Mouse (Mus musculus) hindbrain, embryonic 16.5 days (tissue): ENCODE results near the gene Tbc1d9b. TPM values are rescaled to one million over a fixed set of nuclear protein-coding genes. Genes with fewer than 3 reads are reported as not detected.

Experiments
- ATAC-seq: fragments of 200-750 bp; cut with Nextera tagmentation; 2 replicates; pipeline ENCODE4 v1.8.0; 2017; ENCODE audit warnings: moderate TSS enrichment, moderate library complexity
- H3K27ac ChIP-seq: fragments of 300-500 bp; sonication (generic); 2 replicates; pipeline ENCODE4 v1.5.1; 2014; ENCODE audit warnings: low read depth, mild to moderate bottlenecking, control low read depth, low read length, moderate library complexity
- H3K27me3 ChIP-seq: fragments of 300-500 bp; sonication (generic); replicated peaks from 2 replicates; pipeline ENCODE4 v1.6.1; 2014; ENCODE audit warnings: low read length; ENCODE audit not compliant: control insufficient read depth, insufficient read depth
- H3K36me3 ChIP-seq: fragments of 300-500 bp; sonication (generic); 2 replicates; pipeline ENCODE4 v1.6.1; 2014; ENCODE audit warnings: mild to moderate bottlenecking, low read length, moderate library complexity, mixed read lengths; ENCODE audit not compliant: control insufficient read depth, insufficient read depth
- H3K4me1 ChIP-seq: fragments of 300-500 bp; sonication (generic); 2 replicates; pipeline ENCODE4 v1.6.1; 2014; ENCODE audit warnings: low read depth, low read length; ENCODE audit not compliant: control insufficient read depth, insufficient read depth
- H3K4me2 ChIP-seq: fragments of 300-500 bp; sonication (generic); 2 replicates; pipeline ENCODE4 v1.6.1; 2014; ENCODE audit warnings: mild to moderate bottlenecking, low read length, control low read depth, moderate library complexity
- H3K4me3 ChIP-seq: fragments of 300-500 bp; sonication (generic); 2 replicates; pipeline ENCODE4 v1.5.1; 2014; ENCODE audit warnings: mild to moderate bottlenecking, low read length, control low read depth, moderate library complexity
- H3K9ac ChIP-seq: fragments of 300-500 bp; sonication (generic); 2 replicates; pipeline ENCODE4 v1.6.1; 2014; ENCODE audit warnings: low read depth, mild to moderate bottlenecking, control low read depth, low read length, moderate library complexity
- H3K9me3 ChIP-seq: fragments of 300-500 bp; sonication (generic); 2 replicates; pipeline ENCODE4 v1.6.1; 2014; ENCODE audit warnings: mild to moderate bottlenecking, low read length, moderate library complexity; ENCODE audit not compliant: control insufficient read depth
- WGBS: fragments of 180-500 bp; shearing (Covaris S2); extraction: QIAGEN DNeasy Blood & Tissue Kit; methylation state at CpG from one replicate; pipeline ENCODE4 v1.1.7; 2014; 5-methylcytosine and 5-hydroxymethylcytosine counted together
- polyA plus RNA-seq: library from polyadenylated mRNA; unstranded; fragments of >200 nt; fragmentation: Nextera tagmentation; extraction: Ambion mirVana; gene quantifications from 2 replicates; pipeline ENCODE4 v1.2.1, GENCODE M21; 2015

Tbc1d9b gene
- polyA plus RNA-seq, 1 experiment from 2014 or later, result 36.0 TPM

DNA sequence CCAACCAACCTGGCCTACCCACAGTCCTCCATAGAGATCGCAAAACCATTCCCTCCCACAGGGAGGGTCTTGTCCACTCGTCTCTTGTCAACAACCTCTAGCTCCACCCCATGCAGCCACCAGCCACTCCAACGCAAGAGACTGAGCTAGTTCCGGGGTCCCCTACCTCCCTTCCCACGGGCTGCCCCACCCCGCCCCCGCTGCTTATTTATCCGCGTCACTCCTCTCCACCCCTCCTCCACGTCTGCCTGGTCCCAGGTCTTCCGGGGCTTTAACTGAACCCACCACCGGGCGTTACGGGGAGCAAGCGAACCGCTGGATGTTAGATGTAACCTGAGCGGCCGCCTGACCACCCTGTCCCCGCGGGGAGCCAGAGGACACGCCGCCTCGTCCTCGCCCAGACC, 78.9 kb downstream of the Tbc1d9b start:
- Histone ChIP-seq H3K27me3 (no peaks in the 10 kb centered on the region), H3K27ac (peak overlapping the region; percentile 98), H3K4me2 (peak overlapping the region; percentile 72), H3K9ac (peak overlapping the region; percentile 97), H3K36me3 (peaks cover 17% of the 10 kb centered on the region), H3K9me3 (no peaks in the 10 kb centered on the region), H3K4me3 (peak overlapping the region; percentile 91), H3K4me1 (peaks cover 13% of the 10 kb centered on the region)
- ATAC-seq, result peak; percentile 94
- under 1% methylated on average over 24 of the region's 24 CpGs for WGBS

DNA sequence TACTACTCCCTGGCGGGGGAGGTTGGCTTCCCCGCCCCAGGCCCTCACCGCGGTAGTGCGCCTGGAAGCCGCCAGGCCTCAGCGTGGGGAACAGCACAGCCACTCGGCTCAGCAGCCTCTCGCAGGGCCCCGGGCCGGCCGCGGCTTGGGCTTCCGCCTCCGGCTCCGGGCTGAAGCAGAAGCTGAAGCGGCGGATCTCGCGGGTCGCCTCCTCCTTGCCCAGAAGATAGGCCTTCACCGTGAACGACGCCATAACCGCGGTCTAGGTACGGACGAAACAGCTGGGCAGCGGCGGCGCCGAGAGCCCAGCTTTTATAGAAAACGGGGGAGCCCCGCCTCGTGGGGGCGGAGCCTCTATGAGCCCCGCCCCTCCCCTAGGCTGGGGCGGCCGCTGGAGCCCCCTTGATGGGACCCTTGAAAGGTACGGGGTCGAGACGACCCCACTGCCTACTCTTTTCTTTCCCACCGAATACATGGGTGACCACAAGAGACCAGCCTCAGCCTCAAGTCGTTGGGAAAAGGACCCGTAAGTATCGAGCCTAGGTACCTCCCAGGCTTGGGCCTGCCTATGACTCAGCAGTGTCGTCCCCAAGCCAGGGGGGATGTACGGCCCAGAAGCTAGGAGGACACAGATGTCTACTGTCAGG, 79.4 kb downstream of the Tbc1d9b start, which contains the start of the genes Sqstm1 and Mgat4b:
Gene Sqstm1, minus strand, starts transcription at position 323 of the 647 bp plus-strand sequence.
Gene Mgat4b, plus strand, starts transcription at position 386 of the 647 bp plus-strand sequence.
- Histone ChIP-seq H3K4me2 (peak within 1 kb of the TSS; percentile 72), H3K4me3 (peak within 1 kb of the TSS; percentile 91), H3K4me1 (peaks cover 13% of the 10 kb centered on the region), H3K27ac (peak within 1 kb of the TSS; percentile 98), H3K9ac (peak within 1 kb of the TSS; percentile 97), H3K36me3 (peaks cover 17% of the 10 kb centered on the region), H3K9me3 (no peaks in the 10 kb centered on the region), H3K27me3 (no peaks in the 10 kb centered on the region)
- ATAC-seq, result peak; percentile 78
- under 1% methylated on average over 44 of the region's 48 CpGs for WGBS

DNA sequence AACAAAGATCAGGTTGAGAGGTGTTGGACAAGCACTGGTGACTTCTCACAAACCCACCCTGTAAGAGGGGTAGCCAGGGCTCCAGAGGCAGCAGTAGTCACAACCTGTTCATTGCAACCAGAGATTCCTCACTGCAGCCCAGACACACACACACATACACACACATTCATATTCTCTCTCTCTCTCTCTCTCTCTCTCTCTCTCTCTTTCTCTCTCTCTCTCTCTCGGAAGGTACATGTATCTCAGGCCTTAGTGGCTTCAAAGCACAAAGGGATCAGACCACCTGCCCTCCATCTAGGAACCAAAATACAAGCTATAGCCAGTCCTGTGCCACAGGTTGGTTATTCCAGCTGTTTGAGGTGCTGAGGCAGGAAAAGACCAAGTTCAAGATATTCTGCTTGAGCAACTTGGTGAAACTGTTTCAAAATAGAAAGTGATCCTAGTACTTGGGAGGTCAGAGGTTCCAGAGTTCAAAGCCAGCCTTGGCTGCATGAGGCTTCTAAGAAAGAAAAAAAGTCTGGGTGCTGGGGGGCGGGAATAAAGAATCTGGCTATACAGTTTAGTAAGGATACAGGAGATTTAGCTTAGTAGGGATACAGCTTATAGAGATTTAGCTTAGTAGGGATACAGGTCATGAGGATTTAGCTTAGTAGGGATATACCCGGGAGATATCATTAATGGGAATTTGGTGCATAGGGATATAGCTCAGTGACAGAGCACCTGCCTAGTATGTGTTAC, 80.3 kb downstream of the Tbc1d9b start:
- no peaks in the 10 kb centered on the region for H3K9me3 ChIP-seq
- ATAC-seq, result no peak
- H3K4me2 ChIP-seq, result peak overlapping the region; percentile 72
- H3K9ac ChIP-seq, result no peak overlapping the region; the same call in 1 of the 2 replicates
- peak overlapping the region; percentile 91 for H3K4me3 ChIP-seq
- peaks cover 13% of the 10 kb centered on the region for H3K4me1 ChIP-seq
- peak overlapping the region; percentile 98 for H3K27ac ChIP-seq
- no peaks in the 10 kb centered on the region for H3K27me3 ChIP-seq
- H3K36me3 ChIP-seq, result peaks cover 11% of the 10 kb centered on the region
- 91% methylated on average over 3 of the region's 3 CpGs for WGBS

DNA sequence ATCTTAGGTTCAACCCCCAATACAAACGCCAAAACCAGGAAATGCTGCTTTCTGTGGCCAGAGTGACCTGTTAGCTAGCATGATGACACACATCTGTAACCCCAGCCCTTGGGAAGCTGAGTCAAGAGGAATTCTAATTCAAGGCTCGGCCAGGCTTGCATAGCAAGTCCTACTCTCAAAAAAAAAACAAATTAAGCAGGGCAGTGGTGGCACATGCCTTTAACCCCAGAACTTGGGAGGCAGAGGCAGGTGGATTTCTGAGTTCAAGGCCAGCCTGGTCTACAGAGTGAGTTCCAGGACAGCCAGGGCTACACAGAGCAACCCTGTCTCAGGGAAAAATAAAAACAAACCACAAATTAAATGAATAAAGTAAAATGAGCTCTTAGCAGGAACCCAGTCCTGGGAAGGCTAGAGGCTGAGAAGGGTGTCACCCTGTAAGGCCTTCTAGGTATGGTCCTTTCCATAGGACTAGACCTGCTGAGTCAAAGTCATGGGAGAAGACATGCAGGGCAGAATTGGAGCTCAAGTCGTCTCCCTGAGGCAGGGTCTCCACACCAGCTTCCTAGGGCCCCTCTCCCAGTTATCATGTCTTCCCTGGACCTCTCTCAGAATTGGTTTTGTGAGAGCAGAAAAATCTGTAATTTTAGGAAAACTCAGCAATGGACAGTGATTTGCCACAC, 81.0 kb downstream of the Tbc1d9b start:
- ATAC-seq, result no peak
- no peak overlapping the region for H3K27ac ChIP-seq
- WGBS, result 78% methylated on average over 3 of the region's 3 CpGs

DNA sequence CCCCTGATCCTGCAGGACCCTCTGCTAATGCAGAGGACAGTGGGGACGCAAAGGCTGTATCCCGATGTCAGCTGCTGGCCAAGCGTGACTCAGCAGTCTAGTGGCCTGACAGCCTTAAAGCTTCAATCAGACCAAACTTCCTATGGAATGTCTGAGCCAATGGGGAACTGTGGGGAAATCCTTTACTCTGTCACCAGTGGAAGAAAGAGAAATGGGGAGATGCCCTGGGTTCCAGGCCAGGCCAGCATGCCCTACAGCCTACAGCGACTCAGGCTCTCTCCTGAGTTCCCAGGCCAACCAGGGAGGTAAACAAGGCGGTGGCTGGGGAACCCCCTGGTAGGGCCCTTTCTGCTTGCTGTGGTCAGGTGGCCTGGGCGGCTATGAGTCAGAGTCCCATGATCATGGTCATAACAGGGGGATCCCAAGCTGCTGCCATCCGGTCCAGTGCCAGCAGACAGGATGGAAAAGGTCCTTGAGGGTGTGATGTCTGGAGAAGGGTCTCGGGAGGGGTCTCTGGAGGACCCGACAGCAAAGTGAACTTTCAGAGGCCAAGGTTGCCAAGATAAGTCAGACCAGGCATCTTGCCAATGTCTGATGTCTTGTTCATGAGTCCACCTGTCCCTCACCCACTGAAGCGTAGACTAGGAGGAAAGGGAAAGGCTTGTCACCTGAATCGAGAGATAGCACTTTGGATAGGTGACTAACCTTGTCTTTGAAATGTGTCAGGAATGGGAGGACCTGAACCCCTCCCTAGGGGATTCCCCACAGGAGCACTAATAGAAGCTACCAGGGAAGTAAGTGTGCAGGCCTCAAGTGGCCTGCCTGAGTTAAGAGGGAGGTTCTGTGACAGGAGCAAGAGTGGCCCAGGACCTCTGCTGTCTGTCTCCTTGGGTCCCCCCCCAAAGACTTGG, 81.9 kb downstream of the Tbc1d9b start:
- ATAC-seq, result no peak
- H3K9ac ChIP-seq, result no peak overlapping the region; the same call in 1 of the 2 replicates
- no peaks in the 10 kb centered on the region for H3K36me3 ChIP-seq
- 62% methylated on average over 11 of the region's 11 CpGs for WGBS
- H3K9me3 ChIP-seq, result no peaks in the 10 kb centered on the region
- peaks cover 13% of the 10 kb centered on the region for H3K4me1 ChIP-seq
- no peaks in the 10 kb centered on the region for H3K27me3 ChIP-seq
- H3K4me2 ChIP-seq, result no peak overlapping the region
- no peak overlapping the region for H3K4me3 ChIP-seq
- no peak overlapping the region for H3K27ac ChIP-seq

More for the DNA sequence above, 81.0 kb downstream of the Tbc1d9b start:
- no peak overlapping the region for H3K4me2 ChIP-seq
- H3K4me1 ChIP-seq, result peaks cover 13% of the 10 kb centered on the region
- no peak overlapping the region for H3K9ac ChIP-seq
- H3K27me3 ChIP-seq, result no peaks in the 10 kb centered on the region
- no peaks in the 10 kb centered on the region for H3K9me3 ChIP-seq
- H3K36me3 ChIP-seq, result peaks cover 4% of the 10 kb centered on the region
- no peak overlapping the region for H3K4me3 ChIP-seq

DNA sequence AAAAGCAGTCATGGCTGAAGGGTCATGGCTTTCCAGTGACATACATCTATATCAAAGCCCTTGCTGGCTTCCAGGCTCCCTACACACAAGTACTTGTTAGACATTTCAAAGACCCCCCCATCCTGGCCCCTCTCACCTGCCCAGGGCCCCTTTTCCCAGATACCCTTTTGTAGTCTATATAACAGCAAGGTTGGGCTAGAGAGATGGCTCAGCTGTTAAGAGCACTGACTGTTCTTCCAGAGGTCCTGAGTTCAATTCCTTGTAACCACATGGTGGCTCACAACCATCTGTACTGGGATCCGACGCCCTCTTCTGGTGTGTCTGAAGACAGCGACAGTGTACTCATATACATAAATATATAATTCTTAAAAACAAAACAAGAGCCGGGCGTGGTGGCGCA, 83.4 kb downstream of the Tbc1d9b start:
- H3K9ac ChIP-seq, result no peak overlapping the region
- H3K4me2 ChIP-seq, result no peak overlapping the region
- 92% methylated on average over 6 of the region's 6 CpGs for WGBS

DNA sequence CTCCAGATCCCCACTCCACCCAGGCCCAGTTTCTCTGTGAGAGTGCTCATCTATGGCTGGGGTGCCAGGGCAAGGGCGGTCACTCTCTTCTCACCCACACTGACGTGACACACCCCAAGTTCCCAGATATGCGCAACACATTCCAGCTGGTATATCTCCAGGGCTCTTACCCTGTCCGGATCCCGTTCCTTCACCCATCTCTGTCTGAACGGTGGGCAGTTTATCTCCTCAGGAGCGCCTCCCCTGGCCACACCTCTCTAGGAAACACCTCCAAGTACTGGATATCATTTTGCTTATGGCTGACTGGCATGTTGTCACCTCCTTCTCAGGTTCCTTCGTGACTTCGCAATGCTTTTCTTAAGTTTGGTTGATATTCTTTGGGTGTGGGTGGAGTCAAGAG, 84.4 kb downstream of the Tbc1d9b start:
- Histone ChIP-seq H3K4me2 (peak overlapping the region; percentile 3; the same call in 1 of the 2 replicates), H3K4me1 (peaks cover 4% of the 10 kb centered on the region; the same call in 1 of the 2 replicates), H3K9ac (no peak overlapping the region), H3K27ac (no peak overlapping the region), H3K27me3 (no peaks in the 10 kb centered on the region), H3K4me3 (no peak overlapping the region), H3K9me3 (no peaks in the 10 kb centered on the region), H3K36me3 (no peaks in the 10 kb centered on the region)
- WGBS, result 26% methylated on average over 9 of the region's 9 CpGs
- no peak for ATAC-seq

More for the DNA sequence above, 83.4 kb downstream of the Tbc1d9b start:
- no peak for ATAC-seq
- H3K27me3 ChIP-seq, result no peaks in the 10 kb centered on the region
- peaks cover 4% of the 10 kb centered on the region; the same call in 1 of the 2 replicates for H3K4me1 ChIP-seq
- no peak overlapping the region for H3K4me3 ChIP-seq
- no peaks in the 10 kb centered on the region for H3K36me3 ChIP-seq
- no peak overlapping the region for H3K27ac ChIP-seq
- H3K9me3 ChIP-seq, result no peaks in the 10 kb centered on the region

DNA sequence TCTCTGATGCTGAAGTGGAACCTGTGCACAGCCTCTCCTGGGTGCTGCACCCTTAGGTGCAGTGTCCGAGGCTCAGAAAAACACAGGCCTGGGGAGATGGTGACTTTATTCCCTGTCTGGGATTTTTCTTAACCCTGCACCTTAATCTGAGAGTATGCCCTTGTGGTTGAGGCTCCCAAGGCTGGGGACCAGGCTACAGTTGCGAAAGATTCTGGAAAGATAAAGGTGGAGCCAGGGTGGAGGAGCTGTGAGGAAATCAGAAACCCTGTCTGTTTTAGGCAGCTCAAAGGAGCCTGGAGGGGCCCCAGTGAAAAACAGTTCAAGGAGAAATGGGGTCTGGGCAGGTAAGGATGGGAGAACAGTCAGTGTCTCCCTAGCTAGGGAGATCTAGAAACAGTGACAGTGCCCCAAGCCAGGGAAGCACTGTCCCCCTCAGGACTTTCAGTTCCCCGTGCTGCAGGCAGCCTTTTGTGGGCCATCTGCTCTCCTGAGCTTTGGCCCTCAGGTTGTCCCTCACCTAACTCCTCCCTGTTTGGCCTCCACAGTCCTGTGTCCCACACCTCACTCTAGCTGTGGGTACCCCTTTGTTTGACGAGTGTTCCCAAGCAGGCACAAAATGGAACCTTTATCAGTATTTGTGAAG, 85.6 kb downstream of the Tbc1d9b start:
- Histone ChIP-seq H3K4me1 (no peaks in the 10 kb centered on the region), H3K9ac (no peak overlapping the region), H3K9me3 (no peaks in the 10 kb centered on the region), H3K4me2 (no peak overlapping the region), H3K4me3 (no peak overlapping the region), H3K27ac (peak overlapping the region; percentile 16; the same call in 1 of the 2 replicates), H3K27me3 (no peaks in the 10 kb centered on the region), H3K36me3 (no peaks in the 10 kb centered on the region)
- 80% methylated on average over 4 of the region's 4 CpGs for whole genome bisulfite sequencing
- ATAC-seq, result no peak
